In genomic region chr6:34865711-34866593, GRCm38 (mm10) we compare ENCODE assay signal across 9 mouse cellular contexts. TPM values are rescaled to one million over a fixed set of nuclear protein-coding genes. Genes with fewer than 3 reads are reported as not detected.
DNase-seq lines count a peak whose midpoint lies in the region; ATAC-seq and TF ChIP-seq lines count a peak whose summit lies in the region.
"Had no signal": no experiment of that assay in that cellular context is flagged by ENCODE, and none has a peak within 500 bp of the region (broad histone marks: within the 10 kb centered on the region; RNA-seq: fewer than 3 reads in every experiment).

No protein-coding gene starts in this region.

- no peaks in the 10 kb centered on the region for H3K4me1 ChIP-seq in cortical plate, adult 2 months (ENCODE audit: control insufficient read depth, insufficient read depth, low read length)
- no peaks in the 10 kb centered on the region; the same call in 1 of the 2 replicates for H3K4me1 ChIP-seq in intestine, postnatal 0 days (replicated peaks; ENCODE audit: control insufficient read depth, insufficient read depth, low read length)

- H3K27me3 ChIP-seq in intestine, postnatal 0 days (replicated peaks; ENCODE audit: control insufficient read depth, insufficient read depth, low read length), result no peaks in the 10 kb centered on the region

- H3K27ac ChIP-seq in cortical plate, adult 2 months (ENCODE audit: insufficient read depth, low read length), result peak overlapping the region; percentile 69; the same call in 1 of the 2 replicates
- H3K27ac ChIP-seq in intestine, postnatal 0 days (ENCODE audit: low read depth, low read length), result peak overlapping the region; percentile 73

- peak; percentile 69 for DNase-seq in A20 (ENCODE audit: low read depth, low spot score)
- peak; percentile 83 to 89 for DNase-seq in lung, adult 18-20 months
- no peak for DNase-seq in right cerebral cortex, postnatal 25 days
- DNase-seq in spleen, adult 12 weeks (ENCODE audit: low spot score), result no peak
- no peak for DNase-seq in cerebellum, adult 9-10 months
- no peak for DNase-seq in thymus, postnatal 36 days

- no peak for TF ChIP-seq POLR2A in cortical plate, adult 2 months (IDR thresholded peaks at IDR 0.05; ENCODE audit: extremely low read depth, insufficient read depth, low read length)

- H3K36me3 ChIP-seq in intestine, postnatal 0 days (ENCODE audit: control insufficient read depth, insufficient read depth), result no peaks in the 10 kb centered on the region

- ATAC-seq in intestine, postnatal 0 days, result peak; percentile 64

- no peak for TF ChIP-seq CTCF in cortical plate, adult 2 months (IDR thresholded peaks at IDR 0.05; ENCODE audit: extremely low read depth, insufficient read depth, low read length)
- no peak for TF ChIP-seq CTCF in intestine, postnatal 0 days (IDR thresholded peaks at IDR 0.05; ENCODE audit: low read depth)

- H3K9me3 ChIP-seq in intestine, postnatal 0 days (ENCODE audit: control insufficient read depth), result no peaks in the 10 kb centered on the region

- no peak overlapping the region for H3K4me3 ChIP-seq in cortical plate, adult 2 months (ENCODE audit: insufficient read depth, low read length)
- H3K4me3 ChIP-seq in intestine, postnatal 0 days (ENCODE audit: low read depth, low read length), result no peak overlapping the region

- WGBS in intestine, postnatal 0 days, result 32% methylated on average over 7 of the region's 7 CpGs

- 0 out of 2 replicates have a peak overlapping the region, but pooled peaks have one; percentile 8 for H3K9ac ChIP-seq in intestine, postnatal 0 days (ENCODE audit: low read depth, low read length)

- H3K4me2 ChIP-seq in intestine, postnatal 0 days (replicated peaks; ENCODE audit: low read depth), result no peak overlapping the region

RNA-seq across cellular contexts. Expression of gene Tmem140, which starts 3.0 kb away (rescaled TPM):
- polyA plus RNA-seq in cortical plate, adult 2 months (2012; rRNA removed), result 1.8 and 2.7 TPM in 2 replicates
- 12.9 and 25.0 TPM in 2 replicates for polyA plus RNA-seq in intestine, postnatal 0 days (2015; fragmentation: Nextera tagmentation; extraction: Ambion mirVana)

RNA-seq across cellular contexts. Expression of gene Cyren, which starts 11.9 kb away (rescaled TPM):
- polyA plus RNA-seq in cortical plate, adult 2 months (2012; rRNA removed), result 6.4 and 6.5 TPM in 2 replicates
- polyA plus RNA-seq in intestine, postnatal 0 days (2015; fragmentation: Nextera tagmentation; extraction: Ambion mirVana), result 6.2 and 6.8 TPM in 2 replicates

RNA-seq across cellular contexts. Expression of gene Wdr91, which starts 44.7 kb away (rescaled TPM):
- polyA plus RNA-seq in cortical plate, adult 2 months (2012; rRNA removed), result 31.2 and 31.8 TPM in 2 replicates
- polyA plus RNA-seq in intestine, postnatal 0 days (2015; fragmentation: Nextera tagmentation; extraction: Ambion mirVana), result 5.7 and 6.9 TPM in 2 replicates

RNA-seq across cellular contexts. Expression of gene Stra8, which starts 54.0 kb away (rescaled TPM):
- polyA plus RNA-seq in cortical plate, adult 2 months (2012; rRNA removed), result not detected in 2 replicates
- not detected in 2 replicates for polyA plus RNA-seq in intestine, postnatal 0 days (2015; fragmentation: Nextera tagmentation; extraction: Ambion mirVana)
- polyA plus RNA-seq: neural tube, embryonic 11.5 days had no signal

Comparison
In these comparisons a context has a peak if more than half of its experiments do, and no peak if none do; other contexts are left out.
1. DNase-seq: peak in A20 (single experiment) and lung, adult 18-20 months (2 of 2); none in right cerebral cortex, postnatal 25 days (single experiment), spleen, adult 12 weeks (single experiment), cerebellum, adult 9-10 months (single experiment) and thymus, postnatal 36 days (0 of 2).